Mouse (Mus musculus): ENCODE data around the gene Cfap61. TPM values are rescaled to one million over a fixed set of nuclear protein-coding genes. Genes with fewer than 3 reads are reported as not detected.
"Not testable (repeated sequence)": the region's sequence is repeated elsewhere in the genome, so short reads cannot be mapped to it uniquely, and the experiment has no call there.

Gene Cfap61
- polyA plus RNA-seq, 1 experiment from 2014 or later, result 1.3 TPM

- H3K27ac ChIP-seq (ENCODE audit: low read length), result no peak within 1 kb of the TSS
- peak within 1 kb of the TSS; percentile 51 for H3K4me2 ChIP-seq (ENCODE audit: low read length)
- 87% methylated on average over 6 of the region's 6 CpGs for WGBS
- peak within 1 kb of the TSS; percentile 97 for H3K4me3 ChIP-seq (replicated peaks; ENCODE audit: low read length)
- ATAC-seq, result no peak
- peaks cover 19% of the 10 kb centered on the region for H3K4me1 ChIP-seq (replicated peaks; ENCODE audit: control insufficient read depth, insufficient read depth, low read length)
- no peaks in the 10 kb centered on the region for H3K9me3 ChIP-seq (ENCODE audit: control insufficient read depth, low read length)
- 0 out of 2 replicates have a peak within 1 kb of the TSS, but pooled peaks have one; percentile 29 for H3K9ac ChIP-seq (replicated peaks; ENCODE audit: low read depth, low read length)
- H3K27me3 ChIP-seq (replicated peaks; ENCODE audit: control insufficient read depth, insufficient read depth, low read length), result no peaks in the 10 kb centered on the region
- no peaks in the 10 kb centered on the region for H3K36me3 ChIP-seq (ENCODE audit: control insufficient read depth, insufficient read depth)
Measured at GRCm38 (mm10) chr2:145901861-145902260, 32.7 kb upstream of the Cfap61 start, which contains the start of gene Naa20. Gene Naa20 (plus strand): TSS chr2:145902099.

GRCm38 (mm10) chr2:145903061-145903901, 31.3 kb upstream of the Cfap61 start:
- no peaks in the 10 kb centered on the region for H3K36me3 ChIP-seq (ENCODE audit: control insufficient read depth, insufficient read depth)
- H3K4me1 ChIP-seq (replicated peaks; ENCODE audit: control insufficient read depth, insufficient read depth, low read length), result peaks cover 19% of the 10 kb centered on the region
- peak; percentile 99 for ATAC-seq
- H3K9ac ChIP-seq (replicated peaks; ENCODE audit: low read depth, low read length), result peak overlapping the region; percentile 99
- peak overlapping the region; percentile 70 for H3K27ac ChIP-seq (ENCODE audit: low read length)
- H3K4me3 ChIP-seq (replicated peaks; ENCODE audit: low read length), result peak overlapping the region; percentile 97
- H3K27me3 ChIP-seq (replicated peaks; ENCODE audit: control insufficient read depth, insufficient read depth, low read length), result no peaks in the 10 kb centered on the region
- no peaks in the 10 kb centered on the region for H3K9me3 ChIP-seq (ENCODE audit: control insufficient read depth, low read length)
- under 1% methylated on average over 68 of the region's 68 CpGs for WGBS
- H3K4me2 ChIP-seq (ENCODE audit: low read length), result peak overlapping the region; percentile 58

GRCm38 (mm10) chr2:145903983-145904616, 30.5 kb upstream of the Cfap61 start:
- WGBS, result 31% methylated on average over 12 of the region's 12 CpGs
- peak overlapping the region; percentile 99 for H3K9ac ChIP-seq (replicated peaks; ENCODE audit: low read depth, low read length)
- H3K27me3 ChIP-seq (replicated peaks; ENCODE audit: control insufficient read depth, insufficient read depth, low read length), result no peaks in the 10 kb centered on the region
- H3K4me2 ChIP-seq (ENCODE audit: low read length), result peak overlapping the region; percentile 58
- H3K9me3 ChIP-seq (ENCODE audit: control insufficient read depth, low read length), result no peaks in the 10 kb centered on the region
- no peak overlapping the region for H3K27ac ChIP-seq (ENCODE audit: low read length)
- H3K36me3 ChIP-seq (ENCODE audit: control insufficient read depth, insufficient read depth), result 0 out of 2 replicates have a peak, but pooled peaks cover 2% of the 10 kb centered on the region
- peaks cover 19% of the 10 kb centered on the region for H3K4me1 ChIP-seq (replicated peaks; ENCODE audit: control insufficient read depth, insufficient read depth, low read length)
- peak overlapping the region; percentile 97 for H3K4me3 ChIP-seq (replicated peaks; ENCODE audit: low read length)
- no peak for ATAC-seq

- no peak overlapping the region for H3K4me2 ChIP-seq (ENCODE audit: low read length)
- peaks cover 19% of the 10 kb centered on the region for H3K4me1 ChIP-seq (replicated peaks; ENCODE audit: control insufficient read depth, insufficient read depth, low read length)
- WGBS, result 84% methylated on average over 6 of the region's 6 CpGs
- no peaks in the 10 kb centered on the region for H3K9me3 ChIP-seq (ENCODE audit: control insufficient read depth, low read length)
- H3K27me3 ChIP-seq (replicated peaks; ENCODE audit: control insufficient read depth, insufficient read depth, low read length), result no peaks in the 10 kb centered on the region
- H3K4me3 ChIP-seq (replicated peaks; ENCODE audit: low read length), result no peak overlapping the region
- ATAC-seq, result no peak
- H3K9ac ChIP-seq (replicated peaks; ENCODE audit: low read depth, low read length), result no peak overlapping the region
- no peak overlapping the region for H3K27ac ChIP-seq (ENCODE audit: low read length)
- H3K36me3 ChIP-seq (ENCODE audit: control insufficient read depth, insufficient read depth), result peaks cover 7% of the 10 kb centered on the region; the same call in 1 of the 2 replicates
Measured at GRCm38 (mm10) chr2:145905156-145905555, 29.4 kb upstream of the Cfap61 start.

- not testable (repeated sequence) for ATAC-seq; H3K9me3 ChIP-seq (ENCODE audit: control insufficient read depth, low read length)
- WGBS, result 55% methylated on average over 4 of the region's 4 CpGs
Measured at GRCm38 (mm10) chr2:145905884-145906283, 28.7 kb upstream of the Cfap61 start.

GRCm38 (mm10) chr2:145920941-145921650, 13.5 kb upstream of the Cfap61 start:
- Histone ChIP-seq H3K9me3 (ENCODE audit: control insufficient read depth, low read length) (no peaks in the 10 kb centered on the region), H3K36me3 (ENCODE audit: control insufficient read depth, insufficient read depth) (peaks cover 46% of the 10 kb centered on the region), H3K4me2 (ENCODE audit: low read length) (no peak overlapping the region), H3K9ac (replicated peaks; ENCODE audit: low read depth, low read length) (no peak overlapping the region), H3K4me3 (replicated peaks; ENCODE audit: low read length) (no peak overlapping the region), H3K27me3 (replicated peaks; ENCODE audit: control insufficient read depth, insufficient read depth, low read length) (no peaks in the 10 kb centered on the region), H3K27ac (ENCODE audit: low read length) (no peak overlapping the region), H3K4me1 (replicated peaks; ENCODE audit: control insufficient read depth, insufficient read depth, low read length) (no peaks in the 10 kb centered on the region)
- ATAC-seq, result no peak
- 89% methylated on average over 8 of the region's 8 CpGs for WGBS

More at GRCm38 (mm10) chr2:145905884-145906283, 28.7 kb upstream of the Cfap61 start:
- H3K4me2 ChIP-seq (ENCODE audit: low read length); H3K9ac ChIP-seq (replicated peaks; ENCODE audit: low read depth, low read length); H3K27me3 ChIP-seq (replicated peaks; ENCODE audit: control insufficient read depth, insufficient read depth, low read length); H3K36me3 ChIP-seq (ENCODE audit: control insufficient read depth, insufficient read depth); H3K4me3 ChIP-seq (replicated peaks; ENCODE audit: low read length); H3K27ac ChIP-seq (ENCODE audit: low read length): not testable (repeated sequence)
- H3K4me1 ChIP-seq (replicated peaks; ENCODE audit: control insufficient read depth, insufficient read depth, low read length), result peaks cover 19% of the 10 kb centered on the region

GRCm38 (mm10) chr2:145936975-145937374, 2.4 kb downstream of the Cfap61 start:
- Histone ChIP-seq H3K4me1 (replicated peaks; ENCODE audit: control insufficient read depth, insufficient read depth, low read length) (peaks cover 10% of the 10 kb centered on the region), H3K9me3 (ENCODE audit: control insufficient read depth, low read length) (no peaks in the 10 kb centered on the region), H3K27me3 (replicated peaks; ENCODE audit: control insufficient read depth, insufficient read depth, low read length) (no peaks in the 10 kb centered on the region), H3K36me3 (ENCODE audit: control insufficient read depth, insufficient read depth) (no peaks in the 10 kb centered on the region), H3K27ac (ENCODE audit: low read length) (no peak overlapping the region), H3K4me2 (ENCODE audit: low read length) (no peak overlapping the region), H3K4me3 (replicated peaks; ENCODE audit: low read length) (no peak overlapping the region), H3K9ac (replicated peaks; ENCODE audit: low read depth, low read length) (no peak overlapping the region)
- no peak for ATAC-seq
- WGBS, result 88% methylated on average over 8 of the region's 8 CpGs

- H3K9ac ChIP-seq (replicated peaks; ENCODE audit: low read depth, low read length), result no peak overlapping the region
- 77% methylated on average over 3 of the region's 3 CpGs for WGBS
- no peaks in the 10 kb centered on the region for H3K27me3 ChIP-seq (replicated peaks; ENCODE audit: control insufficient read depth, insufficient read depth, low read length)
- no peak overlapping the region for H3K27ac ChIP-seq (ENCODE audit: low read length)
- no peaks in the 10 kb centered on the region for H3K4me1 ChIP-seq (replicated peaks; ENCODE audit: control insufficient read depth, insufficient read depth, low read length)
- no peaks in the 10 kb centered on the region for H3K9me3 ChIP-seq (ENCODE audit: control insufficient read depth, low read length)
- no peak overlapping the region for H3K4me3 ChIP-seq (replicated peaks; ENCODE audit: low read length)
- H3K36me3 ChIP-seq (ENCODE audit: control insufficient read depth, insufficient read depth), result no peaks in the 10 kb centered on the region
- no peak for ATAC-seq
- no peak overlapping the region for H3K4me2 ChIP-seq (ENCODE audit: low read length)
Measured at GRCm38 (mm10) chr2:145941403-145941802, 6.8 kb downstream of the Cfap61 start.

- Histone ChIP-seq H3K27ac (ENCODE audit: low read length) (no peak overlapping the region), H3K27me3 (replicated peaks; ENCODE audit: control insufficient read depth, insufficient read depth, low read length) (no peaks in the 10 kb centered on the region), H3K9ac (replicated peaks; ENCODE audit: low read depth, low read length) (no peak overlapping the region), H3K36me3 (ENCODE audit: control insufficient read depth, insufficient read depth) (no peaks in the 10 kb centered on the region), H3K4me2 (ENCODE audit: low read length) (no peak overlapping the region), H3K9me3 (ENCODE audit: control insufficient read depth, low read length) (no peaks in the 10 kb centered on the region), H3K4me3 (replicated peaks; ENCODE audit: low read length) (no peak overlapping the region), H3K4me1 (replicated peaks; ENCODE audit: control insufficient read depth, insufficient read depth, low read length) (peaks cover 3% of the 10 kb centered on the region; the same call in 1 of the 2 replicates)
- no peak for ATAC-seq
- WGBS, result 44% methylated on average over 3 of the region's 3 CpGs
Measured at GRCm38 (mm10) chr2:145944286-145944685, 9.7 kb downstream of the Cfap61 start.
